16 mouse cellular contexts compared by ENCODE assay signal in the genomic region with DNA sequence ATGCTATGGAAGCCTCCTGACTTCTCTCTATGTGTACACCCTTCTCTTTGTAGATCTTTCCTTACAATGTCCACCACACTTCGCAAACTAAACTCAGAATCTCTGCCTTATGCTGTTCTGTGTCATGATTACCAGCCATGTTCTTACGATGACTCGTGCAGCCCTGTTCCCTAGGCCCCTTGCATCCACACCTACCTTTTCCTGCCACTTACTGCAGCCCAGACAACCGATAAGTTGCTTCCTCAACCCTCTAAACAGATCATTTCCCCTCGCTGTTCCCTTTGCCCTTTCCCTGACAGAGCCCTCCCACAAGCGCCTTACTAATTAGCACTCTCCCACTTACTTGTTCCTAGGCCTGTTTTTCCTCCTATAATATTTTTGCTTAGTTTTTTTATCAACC.
"Had no signal": no experiment of that assay in that cellular context is flagged by ENCODE, and none has a peak within 500 bp of the region (broad histone marks: within the 10 kb centered on the region; RNA-seq: fewer than 3 reads in every experiment).

No protein-coding gene starts in this region.

- H3K36me3 ChIP-seq: limb, embryonic 12.5 days; liver, embryonic 13.5 days; midbrain, embryonic 15.5 days; neural tube, embryonic 12.5 days; stomach, embryonic 15.5 days had no signal

- H3K4me2 ChIP-seq: limb, embryonic 12.5 days; liver, embryonic 13.5 days; midbrain, embryonic 11.5 days; midbrain, embryonic 15.5 days; neural tube, embryonic 12.5 days; stomach, embryonic 15.5 days had no signal

- H3K9me3 ChIP-seq: limb, embryonic 12.5 days; liver, embryonic 13.5 days; megakaryocyte, embryonic 14.5 days; midbrain, embryonic 15.5 days; neural tube, embryonic 12.5 days; stomach, embryonic 15.5 days had no signal

- H3K27me3 ChIP-seq: liver, embryonic 13.5 days; megakaryocyte, embryonic 14.5 days; midbrain, embryonic 15.5 days; stomach, embryonic 15.5 days had no signal

- H3K4me3 ChIP-seq: limb, embryonic 12.5 days; liver, embryonic 13.5 days; megakaryocyte, embryonic 14.5 days; midbrain, embryonic 15.5 days; neural tube, embryonic 12.5 days; stomach, embryonic 15.5 days had no signal

- ATAC-seq: midbrain, embryonic 15.5 days had no signal

- H3K27ac ChIP-seq: kidney, postnatal 0 days; limb, embryonic 12.5 days; liver, embryonic 13.5 days; midbrain, embryonic 15.5 days; neural tube, embryonic 12.5 days; stomach, embryonic 15.5 days had no signal

- H3K9ac ChIP-seq: limb, embryonic 12.5 days; liver, embryonic 13.5 days; midbrain, embryonic 15.5 days; neural tube, embryonic 12.5 days; stomach, embryonic 15.5 days had no signal

- DNase-seq: kidney, adult 11 months; kidney, adult 9 months; kidney, postnatal 4 days; liver; liver, embryonic 13.5 days; lung, postnatal 10 days; right cerebral cortex, postnatal 4 days; spleen, adult 18-20 months; thymus, postnatal 36 days had no signal

- H3K4me1 ChIP-seq: liver, embryonic 13.5 days; megakaryocyte, embryonic 14.5 days; stomach, embryonic 15.5 days had no signal
